Mouse (Mus musculus) CD8-positive naive resting alpha-beta T cell, adult 2 months (primary cell): Measurements from ENCODE around the gene Tgm7.

Experiments used
- DNase-seq, 2 experiments: peaks; one replicate each; pipeline ENCODE4 v3.0.0; 2022; ENCODE audit warnings: low read depth in 2 of 2, low spot score in 2 of 2

Tgm7 gene

DNA sequence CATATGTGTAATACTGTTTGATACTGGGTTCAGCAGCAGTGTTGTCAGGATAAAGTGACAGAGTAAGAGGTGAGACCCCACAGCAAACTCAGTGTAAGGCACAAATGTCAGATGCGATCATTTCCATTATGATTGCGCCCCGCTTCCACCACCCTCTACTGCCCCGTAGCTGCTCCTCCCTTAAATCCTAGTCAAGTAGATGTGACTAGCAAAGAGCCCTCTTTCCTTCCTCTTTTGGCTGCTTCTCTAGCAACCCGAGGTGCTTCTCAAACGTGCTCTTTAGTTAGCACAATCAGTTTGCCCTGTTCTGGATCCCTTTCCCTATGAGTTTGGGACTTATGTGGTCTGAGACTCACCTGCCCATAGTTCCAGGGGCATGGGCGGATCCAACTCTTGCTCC is 34.8 kb downstream of the Tgm7 start:
- DNase-seq, result no peak

- DNase-seq, result no peak
Observed at GRCm38 (mm10) chr2:121071871-121072270, 37.7 kb downstream of the Tgm7 start.

DNA sequence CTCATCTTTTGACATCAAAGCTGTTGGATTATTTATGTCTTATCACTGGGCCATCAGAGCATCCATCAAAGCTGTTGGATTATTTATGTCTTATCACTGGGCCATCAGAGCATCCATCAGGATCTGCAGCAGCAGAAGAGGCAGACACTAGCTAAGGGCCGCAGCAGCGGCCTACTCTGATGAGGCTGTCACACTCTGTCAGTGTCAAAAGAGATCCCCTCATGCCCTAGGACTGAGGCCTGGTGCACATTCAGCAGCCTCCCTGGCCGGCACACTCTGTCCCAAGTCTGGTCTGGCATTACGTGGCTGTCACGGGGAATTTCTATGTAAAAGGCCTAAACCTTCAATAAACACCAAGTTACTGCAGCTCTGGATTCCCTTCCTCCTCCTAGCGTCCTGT is 40.1 kb downstream of the Tgm7 start:
- DNase-seq, result no peak

DNA sequence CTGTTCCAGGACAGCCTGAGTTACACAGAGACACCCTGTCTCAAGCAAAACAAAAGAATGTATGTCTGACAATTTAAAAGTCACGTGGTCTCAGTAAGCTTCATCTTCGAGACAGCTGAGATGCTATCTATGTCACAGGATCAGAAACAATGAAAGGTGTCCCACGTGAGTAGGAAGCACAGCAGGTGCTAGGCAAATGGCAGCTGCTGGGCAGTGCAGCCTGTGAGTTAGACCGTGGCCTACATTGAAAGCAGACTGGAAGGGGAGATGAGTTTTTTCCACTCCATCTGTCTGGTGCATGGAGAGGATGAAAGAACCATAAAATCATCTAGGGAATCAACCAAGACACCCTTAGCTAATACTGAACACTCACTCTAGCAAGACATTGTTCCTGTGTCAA is 42.5 kb downstream of the Tgm7 start:
- DNase-seq, result no peak

DNA sequence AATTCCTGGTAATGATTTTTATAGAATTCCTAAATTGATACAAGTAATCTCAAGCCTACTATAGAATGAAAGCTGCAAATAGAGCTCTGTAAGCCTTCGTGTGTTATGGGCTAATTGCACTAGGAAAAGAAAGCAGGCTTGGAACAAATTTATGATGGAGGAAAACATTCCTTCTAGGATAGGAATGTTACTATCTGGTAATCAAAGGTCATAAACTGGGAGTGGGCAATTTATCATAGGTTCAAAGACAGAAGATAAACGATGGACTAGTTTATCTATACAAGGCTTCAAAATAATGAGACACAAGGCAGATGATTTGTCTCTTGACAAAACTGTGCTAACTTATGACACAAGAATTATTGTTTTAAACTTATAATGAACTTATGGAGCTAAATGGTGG is 48.3 kb downstream of the Tgm7 start:
- DNase-seq, result no peak

GRCm38 (mm10) chr2:121057997-121058396 is 51.6 kb downstream of the Tgm7 start:
- no peak for DNase-seq

- DNase-seq, result no peak
Observed at GRCm38 (mm10) chr2:121055915-121056314, 53.7 kb downstream of the Tgm7 start.

DNA sequence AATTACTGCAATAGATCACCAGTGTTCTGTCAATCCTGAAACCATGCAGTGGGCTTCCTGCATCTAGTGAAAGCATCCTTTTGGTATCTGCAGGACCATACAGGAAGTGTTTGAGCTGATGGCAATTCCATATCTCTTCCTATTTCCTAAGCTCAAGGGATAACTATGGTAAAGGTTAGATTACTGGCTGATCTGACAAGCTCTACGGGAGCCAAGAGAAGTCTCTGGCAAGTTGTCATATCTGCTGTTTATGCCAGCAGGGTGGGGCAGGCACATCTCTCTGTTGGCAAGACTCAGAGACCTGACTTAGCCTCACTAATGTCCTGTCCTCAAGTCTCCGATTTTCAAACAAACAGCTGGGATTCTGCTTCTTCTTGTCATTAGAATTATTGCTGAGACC is 55.5 kb downstream of the Tgm7 start:
- no peak for DNase-seq

DNA sequence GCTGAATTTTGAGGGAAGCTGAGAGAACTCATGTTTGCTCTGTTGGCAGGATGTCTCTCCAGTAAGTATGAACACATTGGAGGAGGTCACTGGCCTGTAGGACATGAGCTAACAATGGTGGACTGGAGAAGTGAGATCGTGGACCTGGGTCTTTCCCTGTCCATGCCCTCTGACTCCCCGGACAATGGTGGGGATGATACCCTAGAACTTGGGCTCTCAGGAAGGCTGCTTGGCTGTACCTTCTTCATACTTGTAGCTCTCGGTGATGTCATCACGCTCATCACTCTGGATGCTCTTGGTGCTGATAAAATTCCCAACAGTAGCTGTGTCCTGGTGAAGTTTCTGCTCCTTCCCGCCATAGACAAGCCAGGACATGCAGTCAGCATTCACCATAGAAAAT is 57.4 kb downstream of the Tgm7 start:
- no peak for DNase-seq

DNA sequence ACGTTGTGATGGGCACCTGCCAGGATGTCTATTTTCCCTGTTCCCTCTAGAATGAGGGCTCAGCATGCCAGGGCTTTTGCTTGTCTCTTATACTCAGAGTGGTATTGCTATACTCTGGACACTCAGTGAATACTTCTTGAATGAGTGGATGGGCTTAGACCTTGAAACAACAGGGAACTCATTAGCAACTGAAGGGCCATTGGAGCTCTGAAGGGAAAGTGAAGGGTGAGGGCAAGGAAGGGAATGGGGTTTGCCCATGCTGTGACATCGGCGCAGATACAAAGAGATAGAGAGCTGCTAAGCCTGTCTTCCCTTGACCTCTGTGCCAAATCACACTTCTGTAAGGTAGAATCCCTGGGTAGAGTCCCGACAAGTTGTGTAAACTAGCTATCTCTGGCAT is 63.9 kb downstream of the Tgm7 start:
- no peak for DNase-seq
